Mouse (Mus musculus) heart, embryonic 13.5 days (tissue): ENCODE data around the gene Snd1. TPM values are rescaled to one million over a fixed set of nuclear protein-coding genes. Genes with fewer than 3 reads are reported as not detected.

Experiments
- ATAC-seq: fragments of 200-750 bp; cut with Nextera tagmentation; 2 replicates; pipeline ENCODE4 v1.8.0; 2017; ENCODE audit warnings: moderate TSS enrichment; ENCODE audit not compliant: insufficient number of reproducible peaks, low FRiP score, low TSS enrichment; ENCODE audit errors: extremely low read depth
- H3K27ac ChIP-seq: fragments of 300-500 bp; sonication (generic); replicated peaks from 2 replicates; pipeline ENCODE4 v1.5.1; 2015; ENCODE audit warnings: moderate library complexity, mild to moderate bottlenecking, inconsistent platforms
- H3K27me3 ChIP-seq: fragments of 300-500 bp; sonication (generic); replicated peaks from 2 replicates; pipeline ENCODE4 v1.6.1; 2015; ENCODE audit warnings: mild to moderate bottlenecking, inconsistent platforms
- H3K36me3 ChIP-seq: fragments of 300-500 bp; sonication (generic); 2 replicates; pipeline ENCODE4 v1.6.1; 2015; ENCODE audit warnings: mild to moderate bottlenecking, inconsistent platforms
- H3K4me1 ChIP-seq: fragments of 300-500 bp; sonication (generic); 2 replicates; pipeline ENCODE4 v1.6.1; 2015; ENCODE audit warnings: inconsistent platforms
- H3K4me2 ChIP-seq: fragments of 300-500 bp; sonication (generic); 2 replicates; pipeline ENCODE4 v1.6.1; 2015; ENCODE audit warnings: inconsistent platforms, mild to moderate bottlenecking, moderate library complexity
- H3K4me3 ChIP-seq: fragments of 300-500 bp; sonication (generic); 2 replicates; pipeline ENCODE4 v1.5.1; 2015; ENCODE audit warnings: moderate library complexity, mild to moderate bottlenecking, inconsistent platforms
- H3K9ac ChIP-seq: fragments of 300-500 bp; sonication (generic); 2 replicates; pipeline ENCODE4 v1.6.1; 2015; ENCODE audit warnings: inconsistent platforms, mild to moderate bottlenecking, moderate library complexity
- H3K9me3 ChIP-seq: fragments of 300-500 bp; sonication (generic); 2 replicates; pipeline ENCODE4 v1.6.1; 2016; ENCODE audit warnings: inconsistent platforms
- WGBS: fragments of 180-500 bp; shearing (Covaris S2); methylation state at CpG from one replicate; pipeline ENCODE4 v1.1.7; 2015; ENCODE audit warnings: mixed read lengths; 5-methylcytosine and 5-hydroxymethylcytosine counted together
- polyA plus RNA-seq: library from polyadenylated mRNA; unstranded; fragments of >200 nt; fragmentation: Nextera tagmentation; extraction: Ambion mirVana; gene quantifications from 2 replicates; pipeline ENCODE4 v1.2.1, GENCODE M21; 2015

The Snd1 gene
- polyA plus RNA-seq, 1 experiment from 2014 or later: 78.5 TPM

DNA sequence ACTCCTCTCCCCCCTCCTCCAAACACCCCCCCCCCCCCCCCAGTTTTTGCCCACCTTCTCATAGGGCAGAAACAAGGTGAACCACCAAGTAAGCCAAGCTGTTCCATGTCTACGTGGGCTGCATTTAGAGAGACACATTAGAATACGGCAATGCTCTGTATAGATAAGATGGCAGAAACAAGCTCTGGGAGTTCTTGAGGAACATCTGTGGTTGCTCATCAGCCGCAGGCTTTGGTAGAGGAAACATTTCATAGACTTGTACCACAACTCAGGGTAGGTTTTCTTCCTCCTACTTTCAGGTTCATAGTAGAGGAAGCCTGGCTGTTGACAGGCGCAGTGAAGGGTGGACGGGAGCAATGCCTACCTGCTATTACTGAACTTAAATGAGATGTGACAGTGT is 124.2 kb downstream of the Snd1 start:
- Histone ChIP-seq H3K27ac (no peak overlapping the region), H3K9ac (no peak overlapping the region)

DNA sequence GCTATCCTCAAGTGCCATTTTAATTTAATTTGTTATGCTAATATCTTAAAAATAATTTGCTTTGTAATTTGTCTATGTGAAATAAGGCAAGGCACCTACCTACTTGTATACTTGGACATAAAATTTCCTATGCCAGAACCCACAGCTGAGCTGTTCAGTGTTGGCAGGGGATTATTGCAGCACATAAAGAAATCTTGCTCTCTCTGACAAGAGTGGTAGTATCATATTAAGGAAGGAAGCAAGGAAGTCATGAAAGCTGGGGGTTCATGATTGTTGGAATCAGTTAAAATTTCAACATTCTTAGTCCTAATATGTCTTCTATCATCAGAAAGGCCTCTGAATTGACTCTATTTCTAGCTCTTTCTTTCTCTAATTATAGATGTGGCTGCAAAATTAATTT is 125.5 kb downstream of the Snd1 start:
- Histone ChIP-seq H3K9me3 (no peaks in the 10 kb centered on the region), H3K4me1 (peaks cover 33% of the 10 kb centered on the region), H3K27me3 (no peaks in the 10 kb centered on the region), H3K27ac (no peak overlapping the region), H3K9ac (no peak overlapping the region), H3K4me3 (no peak overlapping the region), H3K4me2 (no peak overlapping the region), H3K36me3 (no peaks in the 10 kb centered on the region)
- no peak for ATAC-seq

More for the DNA sequence above, 124.2 kb downstream of the Snd1 start:
- H3K4me3 ChIP-seq: no peak overlapping the region
- H3K9me3 ChIP-seq: no peaks in the 10 kb centered on the region
- ATAC-seq: no peak
- no peak overlapping the region for H3K4me2 ChIP-seq
- 71% methylated on average over 5 of the region's 5 CpGs for WGBS
- H3K27me3 ChIP-seq: no peaks in the 10 kb centered on the region
- H3K36me3 ChIP-seq: no peaks in the 10 kb centered on the region
- peaks cover 27% of the 10 kb centered on the region for H3K4me1 ChIP-seq

DNA sequence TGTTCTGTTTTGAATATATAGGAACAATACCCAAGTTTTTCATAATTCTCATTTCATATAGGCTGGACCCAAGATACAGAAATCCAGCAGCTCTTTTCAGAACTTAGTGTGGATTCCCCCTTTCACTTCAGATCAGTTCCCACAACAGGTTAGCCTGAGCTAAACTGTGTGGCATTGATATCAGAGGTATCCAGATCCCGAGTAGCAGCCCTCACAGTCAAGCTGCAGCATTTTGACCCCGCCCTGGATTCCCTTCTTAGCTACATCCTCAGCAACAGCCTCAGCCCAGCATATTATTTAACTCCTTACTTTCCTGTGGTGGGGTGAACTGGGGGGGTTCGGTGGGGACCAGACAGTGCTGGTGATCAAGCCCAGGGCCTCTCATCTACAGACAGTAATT is 128.5 kb downstream of the Snd1 start:
- H3K4me3 ChIP-seq: no peak overlapping the region
- H3K9me3 ChIP-seq: no peaks in the 10 kb centered on the region
- H3K9ac ChIP-seq: no peak overlapping the region
- H3K27ac ChIP-seq: peak overlapping the region; percentile 40
- peaks cover 33% of the 10 kb centered on the region for H3K4me1 ChIP-seq
- H3K36me3 ChIP-seq: no peaks in the 10 kb centered on the region
- ATAC-seq: no peak
- peak overlapping the region; percentile 36 for H3K4me2 ChIP-seq
- no peaks in the 10 kb centered on the region for H3K27me3 ChIP-seq
- 32% methylated on average over 3 of the region's 3 CpGs for WGBS

DNA sequence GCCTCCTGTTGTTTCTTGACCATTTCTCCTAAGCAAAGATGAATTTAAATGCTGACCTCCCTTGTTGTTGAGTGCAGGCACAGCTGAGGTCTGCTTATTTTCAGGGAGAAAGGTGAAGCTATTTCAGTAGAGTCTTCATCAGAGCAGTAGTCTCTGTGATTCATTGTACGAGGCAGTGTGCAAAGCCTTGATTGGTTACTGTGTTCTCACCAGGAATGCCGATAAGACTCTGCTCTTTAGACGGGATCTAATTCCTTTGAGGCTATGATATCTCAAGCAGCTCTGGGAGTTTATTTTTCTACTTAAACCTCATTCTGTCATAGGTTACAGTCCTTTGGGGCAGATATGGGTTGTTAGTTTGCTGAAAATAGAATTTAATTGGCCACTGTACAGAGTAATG is 128.9 kb downstream of the Snd1 start:
- H3K9me3 ChIP-seq: no peaks in the 10 kb centered on the region
- peak overlapping the region; percentile 40 for H3K27ac ChIP-seq
- no peak overlapping the region for H3K9ac ChIP-seq
- no peak for ATAC-seq
- peaks cover 32% of the 10 kb centered on the region for H3K4me1 ChIP-seq
- peak overlapping the region; percentile 36 for H3K4me2 ChIP-seq
- no peaks in the 10 kb centered on the region for H3K36me3 ChIP-seq
- no peak overlapping the region for H3K4me3 ChIP-seq
- H3K27me3 ChIP-seq: no peaks in the 10 kb centered on the region
- 14% methylated on average over 3 of the region's 3 CpGs for WGBS

DNA sequence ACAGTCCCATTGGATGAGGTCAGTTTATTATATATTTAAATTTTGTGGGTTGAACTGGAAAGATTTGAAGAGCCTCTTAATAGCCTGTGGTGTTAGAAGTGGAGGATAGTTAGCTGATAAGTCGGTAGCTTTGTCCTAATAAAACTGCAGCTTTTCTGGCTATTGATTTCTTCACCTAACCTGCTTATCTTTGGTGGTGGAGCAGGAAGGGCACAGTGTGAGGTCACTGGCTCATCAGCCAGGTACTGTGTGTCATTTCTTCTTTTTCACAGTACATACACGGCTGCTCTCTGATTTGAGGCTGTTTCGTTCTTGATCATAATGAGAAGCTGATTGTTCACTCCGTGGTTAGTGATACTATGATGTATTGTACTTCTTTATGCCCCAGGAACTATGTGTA is 134.4 kb downstream of the Snd1 start:
- Histone ChIP-seq H3K27ac (no peak overlapping the region), H3K4me3 (no peak overlapping the region), H3K4me1 (peaks cover 5% of the 10 kb centered on the region), H3K27me3 (no peaks in the 10 kb centered on the region), H3K9ac (no peak overlapping the region), H3K9me3 (no peaks in the 10 kb centered on the region), H3K4me2 (no peak overlapping the region), H3K36me3 (no peaks in the 10 kb centered on the region)
- ATAC-seq: no peak
- WGBS: 74% methylated on average over 4 of the region's 4 CpGs

DNA sequence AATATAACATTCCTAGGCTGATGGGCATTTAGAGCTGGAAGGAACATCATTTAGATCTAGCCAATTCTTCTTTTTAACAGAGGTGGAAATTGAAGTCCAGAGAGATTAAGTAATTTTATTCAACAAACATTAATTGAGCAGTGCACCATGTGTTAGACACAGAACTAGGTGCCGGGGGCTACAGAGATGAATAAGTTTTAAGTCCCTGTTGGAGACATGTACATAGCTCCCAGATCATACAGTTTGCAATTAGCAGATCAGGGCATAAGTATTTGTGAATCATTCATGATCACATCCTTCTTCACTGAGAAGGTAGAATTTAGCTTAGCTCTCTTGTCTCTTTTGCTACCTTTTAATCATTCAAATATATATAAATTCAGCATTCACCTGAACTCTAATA is 135.2 kb downstream of the Snd1 start:
- Histone ChIP-seq H3K36me3 (no peaks in the 10 kb centered on the region), H3K4me2 (no peak overlapping the region), H3K9me3 (no peaks in the 10 kb centered on the region), H3K27ac (no peak overlapping the region), H3K27me3 (no peaks in the 10 kb centered on the region), H3K9ac (no peak overlapping the region), H3K4me1 (no peaks in the 10 kb centered on the region), H3K4me3 (no peak overlapping the region)
- 90% methylated on average over 1 of the region's 1 CpGs for WGBS
- ATAC-seq: no peak

DNA sequence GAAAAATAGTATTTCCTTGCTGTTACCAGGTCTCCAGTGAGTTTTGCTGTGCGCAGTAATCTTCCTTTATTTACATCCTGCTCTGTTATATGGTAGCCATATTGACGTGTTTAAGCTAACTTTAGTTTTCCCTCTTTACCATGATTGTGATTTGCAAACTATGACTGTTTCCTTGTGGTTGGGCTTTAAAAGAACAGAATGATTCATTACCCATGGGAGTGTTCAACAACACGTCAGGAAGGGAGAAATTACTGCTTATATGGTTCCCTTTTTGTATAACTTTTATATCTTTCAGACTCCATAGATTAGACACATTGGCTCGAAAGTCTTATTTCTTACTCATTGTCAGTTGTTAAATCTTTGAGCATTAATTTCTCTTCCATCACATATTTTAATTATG is 138.5 kb downstream of the Snd1 start:
- H3K9ac ChIP-seq: no peak overlapping the region
- H3K4me3 ChIP-seq: no peak overlapping the region
- no peaks in the 10 kb centered on the region for H3K36me3 ChIP-seq
- ATAC-seq: no peak
- WGBS: 78% methylated on average over 4 of the region's 4 CpGs
- peaks cover 8% of the 10 kb centered on the region for H3K4me1 ChIP-seq
- no peaks in the 10 kb centered on the region for H3K9me3 ChIP-seq
- H3K4me2 ChIP-seq: no peak overlapping the region
- no peak overlapping the region for H3K27ac ChIP-seq
- H3K27me3 ChIP-seq: no peaks in the 10 kb centered on the region

DNA sequence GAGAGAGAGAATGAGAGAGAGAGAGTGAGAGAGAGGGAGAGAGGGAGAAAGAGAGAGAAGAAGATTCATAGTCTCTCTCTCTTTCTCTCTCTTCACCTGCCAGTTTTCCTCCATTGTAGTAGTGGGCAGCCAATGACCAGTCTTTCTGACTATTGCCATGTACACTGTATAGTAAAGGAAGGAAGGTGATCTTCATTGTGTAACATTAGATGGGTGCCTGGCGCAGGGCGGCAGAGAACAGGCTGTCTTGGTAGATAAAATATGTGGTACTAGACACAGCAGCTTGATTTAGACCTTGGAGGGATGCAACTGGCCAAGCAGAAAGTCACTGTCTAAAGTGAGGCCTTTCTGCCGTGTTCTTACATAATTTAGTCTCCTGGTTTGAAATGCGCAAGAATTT is 139.9 kb downstream of the Snd1 start:
- no peak overlapping the region for H3K4me3 ChIP-seq

DNA sequence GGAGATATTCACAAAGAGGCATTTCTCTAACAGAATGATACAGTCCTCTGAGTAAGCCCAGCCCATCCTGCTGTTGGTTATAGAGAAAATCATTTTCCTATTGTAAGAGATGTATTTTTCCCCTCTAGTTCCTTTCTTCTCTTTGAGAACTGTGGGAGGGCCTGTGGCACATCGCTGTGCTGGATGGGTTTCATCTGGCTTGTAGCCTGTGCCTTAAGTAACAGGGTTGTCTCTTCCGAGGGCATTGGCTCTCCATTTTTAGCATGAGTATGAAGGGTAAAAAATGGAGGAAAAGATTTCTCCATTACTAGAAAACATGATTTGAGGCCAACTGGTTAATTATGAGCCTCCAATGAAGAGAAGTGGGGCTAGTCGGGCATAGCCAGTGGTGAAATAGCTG is 140.5 kb downstream of the Snd1 start:
- Histone ChIP-seq H3K4me3 (no peak overlapping the region), H3K9me3 (no peaks in the 10 kb centered on the region), H3K36me3 (no peaks in the 10 kb centered on the region), H3K27me3 (no peaks in the 10 kb centered on the region), H3K9ac (no peak overlapping the region), H3K4me2 (no peak overlapping the region), H3K27ac (no peak overlapping the region), H3K4me1 (peaks cover 25% of the 10 kb centered on the region)
- ATAC-seq: no peak
- WGBS: 80% methylated on average over 3 of the region's 3 CpGs

More for the DNA sequence above, 139.9 kb downstream of the Snd1 start:
- no peak for ATAC-seq
- Histone ChIP-seq H3K4me2 (no peak overlapping the region), H3K9ac (no peak overlapping the region), H3K36me3 (no peaks in the 10 kb centered on the region), H3K27ac (no peak overlapping the region), H3K4me1 (peaks cover 22% of the 10 kb centered on the region), H3K9me3 (no peaks in the 10 kb centered on the region), H3K27me3 (no peaks in the 10 kb centered on the region)
- 97% methylated on average over 4 of the region's 4 CpGs for WGBS

DNA sequence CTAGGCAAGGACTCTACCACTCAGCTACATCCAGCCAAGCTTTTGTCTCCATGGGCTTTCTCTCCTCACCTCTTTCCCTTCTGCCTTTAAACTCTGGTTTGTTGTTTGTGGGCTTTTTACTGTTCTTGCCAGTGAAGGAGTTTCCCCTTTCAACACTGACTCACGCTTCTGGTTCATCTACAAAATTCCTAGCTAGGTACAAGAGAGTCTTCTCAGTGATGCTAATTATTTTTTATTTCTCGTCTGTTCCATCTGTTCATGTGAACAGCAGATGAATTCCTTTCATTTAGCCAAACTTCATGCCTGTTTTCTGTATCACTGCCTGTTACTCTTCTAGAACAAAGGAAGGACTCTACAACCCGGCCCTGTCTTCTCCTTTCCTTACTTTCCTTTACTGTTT is 141.0 kb downstream of the Snd1 start:
- Histone ChIP-seq H3K27me3 (no peaks in the 10 kb centered on the region), H3K27ac (no peak overlapping the region), H3K4me3 (no peak overlapping the region), H3K9me3 (no peaks in the 10 kb centered on the region), H3K4me1 (peaks cover 27% of the 10 kb centered on the region), H3K36me3 (no peaks in the 10 kb centered on the region), H3K9ac (no peak overlapping the region), H3K4me2 (no peak overlapping the region)
- 68% methylated on average over 3 of the region's 3 CpGs for WGBS
- no peak for ATAC-seq

DNA sequence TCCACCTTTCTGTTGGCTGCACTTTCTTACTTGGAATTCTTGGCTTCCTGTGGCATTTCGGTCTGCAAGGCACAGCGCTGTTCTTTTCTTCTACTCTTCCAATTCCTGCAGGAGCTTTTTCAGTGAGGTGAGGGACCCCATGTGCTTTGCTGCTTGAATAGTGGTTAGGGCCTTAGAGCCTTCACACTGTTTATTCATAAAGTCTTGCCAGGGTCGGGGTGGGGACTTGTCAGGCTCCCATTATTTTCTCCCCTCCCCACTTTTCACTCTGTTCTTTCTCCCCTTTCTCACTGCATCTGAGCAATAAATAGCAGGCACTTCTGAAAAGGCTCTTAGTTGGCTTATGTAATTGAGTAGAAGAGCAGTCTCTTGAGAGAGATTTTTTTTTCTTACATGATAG is 143.4 kb downstream of the Snd1 start:
- no peak overlapping the region for H3K9ac ChIP-seq
- H3K4me2 ChIP-seq: peak overlapping the region; percentile 49
- ATAC-seq: no peak
- H3K4me1 ChIP-seq: peaks cover 50% of the 10 kb centered on the region
- no peaks in the 10 kb centered on the region for H3K27me3 ChIP-seq
- peak overlapping the region; percentile 86 for H3K27ac ChIP-seq
- H3K4me3 ChIP-seq: no peak overlapping the region
- H3K9me3 ChIP-seq: no peaks in the 10 kb centered on the region
- no peaks in the 10 kb centered on the region for H3K36me3 ChIP-seq
- WGBS: 43% methylated on average over 3 of the region's 3 CpGs

DNA sequence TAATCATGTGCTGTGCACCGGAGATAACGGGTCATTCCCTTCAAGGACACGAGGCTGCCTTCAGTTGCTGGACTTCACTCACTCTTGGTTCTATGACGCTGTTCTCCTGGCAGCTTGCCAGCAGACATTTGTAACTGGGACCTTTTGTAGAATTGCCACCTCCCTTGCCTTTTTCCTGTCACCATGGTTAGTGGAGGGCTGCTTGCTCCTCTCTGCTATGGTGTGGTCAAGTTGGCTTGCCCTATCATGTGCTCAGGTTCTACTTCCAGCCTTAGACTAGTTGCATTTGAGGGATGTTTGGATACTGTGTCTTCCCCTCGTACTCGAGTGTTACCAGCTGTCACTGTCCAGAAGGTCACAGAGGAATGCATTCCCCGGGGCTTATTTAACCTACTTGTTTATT is 143.8 kb downstream of the Snd1 start:
- peaks cover 55% of the 10 kb centered on the region for H3K4me1 ChIP-seq
- H3K9me3 ChIP-seq: no peaks in the 10 kb centered on the region
- H3K4me3 ChIP-seq: no peak overlapping the region
- H3K27ac ChIP-seq: peak overlapping the region; percentile 86
- peak; percentile 35; the same call in 1 of the 2 replicates for ATAC-seq
- no peak overlapping the region for H3K9ac ChIP-seq
- 8% methylated on average over 7 of the region's 7 CpGs for WGBS
- no peaks in the 10 kb centered on the region for H3K36me3 ChIP-seq
- peak overlapping the region; percentile 49 for H3K4me2 ChIP-seq
- H3K27me3 ChIP-seq: no peaks in the 10 kb centered on the region
